Mouse (Mus musculus) c-Kit-positive CD71-positive TER-119-negative erythroid progenitor cells, embryonic 14.5 days (primary cell): Measurements from ENCODE around the gene Gm17655.
"Not testable (repeated sequence)": the region's sequence is repeated elsewhere in the genome, so short reads cannot be mapped to it uniquely, and the experiment has no call there.

Experiments used
- DNase-seq: peaks from one replicate; pipeline ENCODE4 v3.0.0-alpha.2; 2013; ENCODE audit warnings: low read depth

Gm17655 gene

DNA sequence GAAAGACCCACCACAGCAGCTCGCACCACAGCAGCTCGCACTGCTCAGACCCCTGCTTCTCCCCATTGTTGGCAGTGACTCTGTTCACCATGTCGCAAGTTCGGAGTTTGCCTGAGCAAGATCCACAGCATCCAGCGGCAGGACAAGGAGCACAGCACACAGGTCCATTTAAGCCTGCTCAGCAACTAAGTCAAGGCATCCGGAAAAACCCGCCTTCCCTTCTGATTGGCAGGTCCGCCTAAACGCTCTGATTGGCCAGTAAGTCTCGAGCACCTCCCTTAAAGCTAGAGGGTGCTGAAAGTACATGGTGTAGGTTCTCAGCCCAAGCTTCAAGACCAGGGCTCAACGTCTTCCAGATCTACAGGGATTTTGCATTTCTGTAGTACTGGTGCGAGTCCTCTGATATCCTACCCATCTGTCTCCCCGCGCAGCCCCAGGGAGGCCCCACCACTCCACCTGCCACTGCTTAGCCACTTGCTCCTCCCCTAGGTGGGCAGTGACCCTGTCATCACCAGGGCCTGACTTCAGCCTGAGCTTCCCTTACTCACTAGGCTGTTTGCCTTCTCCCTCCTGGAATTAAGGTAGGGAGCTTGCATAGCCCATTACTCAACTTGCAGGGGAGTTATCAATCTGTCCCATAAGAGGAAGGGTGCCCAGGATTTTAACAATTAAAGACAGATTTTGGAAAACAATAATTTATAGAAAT, 14.0 kb upstream of the Gm17655 start:
- no peak for DNase-seq

DNA sequence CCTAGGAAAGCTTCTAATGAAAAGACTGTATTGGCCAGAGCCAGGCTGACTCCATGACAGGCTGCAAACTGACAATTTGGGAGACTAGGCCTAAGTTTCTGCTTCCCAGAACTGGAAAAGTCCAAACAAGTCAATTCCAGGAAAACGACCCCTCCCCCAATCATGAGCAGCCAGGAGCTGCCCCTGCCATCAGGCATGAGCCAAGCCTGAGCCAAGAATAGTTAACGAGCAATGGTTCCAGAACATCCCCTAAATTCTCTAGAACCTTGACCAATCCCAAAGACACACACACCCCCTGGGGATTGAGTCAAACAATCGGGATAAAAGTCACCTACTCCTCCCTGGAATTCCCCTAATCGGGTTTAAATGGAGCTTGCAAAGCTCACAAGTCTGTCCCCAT, 10.6 kb upstream of the Gm17655 start:
- DNase-seq: no peak

DNA sequence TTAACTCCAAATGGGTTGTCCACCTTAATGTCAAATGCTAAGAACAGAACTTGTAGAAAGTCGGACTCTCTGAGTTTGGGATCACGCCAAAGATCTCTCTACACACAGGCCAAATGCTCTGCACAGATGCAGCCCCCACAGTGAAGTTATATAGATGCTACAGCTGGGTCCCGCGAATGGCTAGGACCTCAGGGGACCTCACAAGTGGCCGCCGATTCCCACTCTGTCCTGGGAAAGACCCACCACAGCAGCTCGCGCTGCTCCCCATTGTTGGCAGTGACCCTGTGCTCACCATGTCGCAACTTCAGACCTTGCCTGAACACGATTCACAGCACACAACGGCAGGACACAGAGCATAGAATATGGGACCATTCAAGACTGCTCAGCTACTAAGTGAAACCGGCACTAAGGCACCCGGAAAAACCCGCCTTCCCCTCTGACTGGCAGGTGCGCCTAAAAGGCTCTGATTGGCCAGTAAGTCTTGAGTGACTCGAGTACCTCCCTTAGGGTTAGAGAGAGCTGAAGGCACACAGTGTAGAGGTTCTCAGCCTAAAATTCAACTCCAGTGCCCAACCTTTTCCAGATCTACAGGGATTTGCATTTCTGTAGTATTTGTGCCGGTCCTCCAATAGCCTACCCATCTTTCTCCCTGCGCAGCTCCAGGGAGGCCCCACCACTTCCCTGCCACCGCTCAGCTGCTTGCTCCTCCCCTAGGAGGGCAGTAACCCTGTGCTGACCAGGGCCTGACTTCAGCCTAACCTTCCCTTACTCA, 14.5 kb downstream of the Gm17655 start:
- peak; percentile 82 for DNase-seq

GRCm38 (mm10) chr5:110023694-110024427, 48.5 kb downstream of the Gm17655 start:
- DNase-seq: peak; percentile 15

DNA sequence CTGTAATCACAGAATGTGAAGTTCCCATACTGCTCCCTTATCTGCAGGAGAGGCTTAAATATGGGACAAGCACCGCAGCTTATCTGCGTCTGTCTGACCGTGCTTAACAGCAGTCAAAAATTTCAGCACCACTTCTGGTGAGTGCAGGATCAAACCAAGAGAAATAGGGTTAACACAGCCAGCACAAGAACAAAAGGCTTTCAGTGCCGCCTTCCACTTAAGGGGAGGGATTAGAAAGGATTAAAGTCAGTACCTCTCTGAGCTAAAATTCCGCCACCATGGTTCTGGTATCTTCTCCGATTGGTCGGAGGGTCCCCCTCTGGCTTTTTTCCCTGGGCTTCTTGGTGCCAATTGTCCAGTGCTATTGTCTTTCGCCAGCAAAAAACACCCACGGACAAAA, 49.0 kb downstream of the Gm17655 start:
- no peak for DNase-seq

DNA sequence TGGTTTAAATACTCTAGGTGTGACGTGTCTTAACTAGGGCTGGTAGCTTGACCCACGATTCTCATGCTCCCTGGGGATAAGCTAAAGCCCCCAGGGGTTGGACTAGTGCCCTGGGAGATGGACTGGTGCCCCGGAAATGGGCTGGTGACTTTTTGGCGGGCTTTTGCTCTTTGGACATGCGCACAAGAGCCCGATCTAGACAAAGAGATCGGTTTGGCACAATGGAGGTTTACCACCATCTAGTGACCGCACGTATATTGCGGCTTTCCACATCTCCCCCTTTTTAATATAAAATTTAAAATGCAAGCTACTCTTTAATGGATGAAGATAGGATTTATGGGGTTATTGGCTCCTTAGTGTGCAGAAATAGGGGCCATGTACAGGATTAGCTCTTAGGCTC, 56.5 kb downstream of the Gm17655 start:
- DNase-seq: not testable (repeated sequence)
